Mouse (Mus musculus): ENCODE results near the gene Kif3c.

Gene Kif3c

DNA sequence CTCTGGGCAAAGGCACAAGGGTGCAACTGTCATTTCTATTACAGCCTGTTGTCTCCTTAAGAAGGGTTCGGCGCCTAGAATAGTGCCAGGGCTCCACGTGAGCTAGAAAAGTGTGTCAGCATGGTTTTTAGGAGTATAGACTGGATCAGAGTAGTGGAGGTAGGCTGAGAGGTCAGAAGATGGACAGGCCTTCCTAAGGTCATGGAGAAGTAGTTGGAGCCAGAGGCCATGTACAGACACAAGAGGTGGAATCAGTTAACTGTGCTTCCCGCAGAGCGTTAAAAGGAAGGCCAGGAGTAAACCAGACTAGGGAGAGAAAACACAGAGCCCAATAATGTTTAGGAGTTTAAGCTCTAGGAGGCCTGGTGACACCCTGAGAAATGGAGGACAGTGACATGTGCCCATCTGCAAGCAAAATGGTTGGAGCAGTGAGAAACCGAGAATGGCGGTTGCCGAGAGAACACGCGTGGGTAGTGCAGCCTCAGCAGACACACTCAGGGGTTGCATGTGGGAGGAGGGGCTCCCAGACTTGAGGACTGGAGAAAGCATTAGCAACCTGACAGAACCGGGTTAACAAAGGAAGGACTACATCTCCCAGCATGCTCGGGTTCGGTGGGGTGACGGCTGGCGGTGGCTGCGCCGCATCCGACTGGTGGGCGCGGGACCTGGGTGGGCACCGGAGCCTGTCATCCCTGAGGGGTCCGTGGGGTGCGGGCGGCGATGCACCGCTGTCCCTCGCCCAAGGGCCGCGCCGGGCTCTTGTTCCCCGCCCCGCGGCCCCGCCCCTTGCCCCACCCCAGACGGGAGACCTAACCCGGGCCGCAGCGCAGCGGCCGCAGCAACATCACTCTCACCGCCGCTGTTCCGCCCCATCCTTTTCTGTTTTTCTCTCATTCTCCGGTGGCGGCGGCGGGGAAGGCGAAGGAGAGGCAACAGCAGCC is at the start of gene Kif3c:
Gene Kif3c (plus strand): TSS at position 625 of the 941 bp plus-strand sequence.
- DNase-seq (ENCODE audit: low spot score in 2 of 2) = peak; percentile 94 to 96

DNA sequence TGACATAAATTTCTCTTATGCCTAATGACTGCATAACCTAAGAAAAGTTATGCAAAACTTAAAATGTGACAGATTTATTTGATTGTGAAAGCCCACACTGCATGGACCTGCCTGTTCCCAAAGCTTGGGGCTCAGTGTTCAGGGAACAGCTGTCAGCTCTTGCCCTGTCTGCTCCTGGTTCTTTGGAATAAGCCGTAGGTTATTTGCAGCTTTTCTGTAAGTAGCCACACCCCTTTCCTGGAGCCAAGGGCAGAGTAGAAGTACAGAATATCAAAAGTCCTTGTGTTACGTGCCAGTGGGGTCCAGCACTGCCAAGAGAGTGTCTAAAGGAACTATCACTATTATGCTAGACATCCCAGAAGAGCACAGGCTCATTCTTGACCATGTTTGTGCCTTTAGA is 48.8 kb upstream of the Kif3c start:
- no peak for DNase-seq (ENCODE audit: low spot score in 2 of 2)

DNA sequence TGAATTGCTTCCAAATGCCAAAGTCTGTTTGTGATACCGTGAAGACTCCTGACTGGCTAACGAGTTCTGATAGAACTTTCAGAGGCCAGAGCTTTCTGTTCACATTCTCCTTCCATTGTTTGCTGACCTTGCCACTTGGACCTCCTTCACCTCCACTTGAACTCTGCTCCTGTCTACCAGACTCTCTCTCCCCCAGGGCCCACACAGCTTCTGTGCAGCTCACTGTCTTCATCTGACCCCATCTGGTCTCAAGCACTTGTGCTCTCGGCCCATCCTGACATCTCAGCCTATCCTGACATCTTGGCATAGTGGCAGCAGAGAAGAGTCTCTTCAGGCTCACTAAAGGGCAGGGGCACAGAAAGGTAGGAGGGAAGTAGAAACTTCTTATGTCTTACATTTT is 48.0 kb upstream of the Kif3c start:
- DNase-seq (ENCODE audit: low spot score in 2 of 2) = no peak

DNA sequence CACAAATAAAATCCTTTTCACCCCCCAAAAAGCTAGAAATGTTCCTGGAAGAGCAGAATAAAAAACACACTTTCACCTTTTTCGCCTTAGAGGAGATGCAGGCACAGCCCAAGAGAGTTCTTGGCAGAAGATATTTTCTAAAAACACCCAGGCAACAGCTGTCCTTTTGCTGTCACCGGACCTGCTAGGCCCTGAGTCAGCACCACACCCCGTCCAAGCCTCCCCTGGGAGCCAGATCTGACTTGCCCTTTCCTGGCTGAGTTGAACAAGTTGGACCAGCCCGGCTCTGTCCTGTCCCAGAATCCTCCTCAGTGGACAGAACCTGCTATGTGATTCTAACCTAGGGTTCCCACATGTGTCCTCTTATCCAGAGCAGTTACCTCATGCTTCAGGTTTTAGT is 45.6 kb upstream of the Kif3c start:
- DNase-seq (ENCODE audit: low spot score in 2 of 2) = no peak

DNA sequence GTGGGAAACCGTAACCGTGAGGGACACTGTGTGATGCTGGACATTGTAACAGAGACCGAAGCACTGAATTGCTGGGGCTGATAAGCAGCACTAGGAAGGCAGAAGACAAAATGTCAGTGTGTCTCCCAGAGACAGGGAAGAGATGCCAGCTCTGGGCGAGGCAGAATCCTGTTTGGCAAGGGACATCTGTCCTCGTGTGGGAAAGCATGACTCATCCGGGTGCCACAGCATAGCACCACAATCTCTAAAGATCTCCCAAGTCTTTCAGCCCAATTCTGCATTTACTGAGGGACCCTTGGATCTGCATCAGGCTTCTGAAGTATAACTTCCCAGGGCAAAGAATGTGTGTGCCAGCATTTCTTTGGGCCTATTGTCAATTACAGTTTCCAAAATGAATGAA is 41.7 kb upstream of the Kif3c start:
- DNase-seq (ENCODE audit: low spot score in 2 of 2) = peak; percentile 34 to 36

DNA sequence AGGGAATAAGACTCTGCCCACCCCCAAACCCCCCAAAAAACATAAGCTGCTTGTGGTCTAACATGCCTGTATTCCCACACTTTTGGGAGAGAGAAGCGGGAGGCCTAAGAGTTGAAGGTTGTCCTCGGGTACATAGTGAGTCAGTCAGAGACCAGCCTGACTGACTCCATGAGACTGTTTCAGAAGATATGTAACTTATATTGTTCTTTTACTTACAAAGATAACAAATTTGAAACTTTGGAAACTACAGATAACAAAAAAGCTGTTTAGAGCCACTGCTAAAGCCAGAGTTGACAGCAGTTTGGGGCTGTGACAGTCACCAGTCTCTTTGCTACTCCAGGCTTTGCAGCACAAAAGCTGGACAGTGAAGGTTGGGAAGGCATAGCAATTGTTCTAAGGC is 39.7 kb upstream of the Kif3c start:
- no peak for DNase-seq (ENCODE audit: low spot score in 2 of 2)

DNA sequence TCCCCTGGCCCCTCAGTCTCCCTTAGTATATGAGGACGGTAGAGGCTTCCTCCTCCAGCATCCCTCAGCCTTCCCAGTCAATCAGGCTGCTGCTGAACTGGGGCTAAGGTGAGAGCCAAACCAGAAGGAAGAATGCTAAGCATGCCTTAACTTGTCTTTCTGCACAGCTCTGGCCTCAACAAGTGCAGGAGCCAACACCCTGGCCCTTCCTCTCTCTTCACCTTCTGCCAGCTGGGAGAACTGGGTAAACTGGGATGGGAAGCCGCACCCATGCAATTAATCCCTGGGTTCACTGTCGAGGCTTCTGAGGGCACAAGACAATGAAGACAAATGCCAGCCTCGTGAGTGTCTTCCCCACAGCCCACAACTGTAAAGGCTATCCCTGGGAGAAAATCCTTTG is 35.3 kb upstream of the Kif3c start:
- DNase-seq (ENCODE audit: low spot score in 2 of 2) = no peak

DNA sequence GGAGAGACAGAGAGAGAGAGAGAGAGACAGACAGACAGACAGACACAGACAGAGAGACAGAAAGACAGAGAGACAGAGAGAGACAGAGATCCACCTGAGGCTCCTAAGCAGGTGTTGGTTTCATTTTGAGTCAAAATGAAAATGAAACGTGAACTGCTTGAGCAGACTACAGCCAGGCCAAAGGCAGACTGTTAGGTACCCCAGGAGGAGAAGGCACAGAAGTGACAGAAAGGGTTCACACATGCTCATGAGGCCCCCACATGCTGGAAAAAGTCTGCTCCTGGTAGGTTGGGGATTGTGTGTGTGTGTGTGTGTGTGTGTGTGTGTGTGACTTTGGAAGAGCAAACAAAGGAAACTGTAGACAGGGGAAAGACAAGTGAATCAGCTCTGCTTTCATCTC is 26.0 kb upstream of the Kif3c start:
- no peak for DNase-seq (ENCODE audit: low spot score in 2 of 2)

DNA sequence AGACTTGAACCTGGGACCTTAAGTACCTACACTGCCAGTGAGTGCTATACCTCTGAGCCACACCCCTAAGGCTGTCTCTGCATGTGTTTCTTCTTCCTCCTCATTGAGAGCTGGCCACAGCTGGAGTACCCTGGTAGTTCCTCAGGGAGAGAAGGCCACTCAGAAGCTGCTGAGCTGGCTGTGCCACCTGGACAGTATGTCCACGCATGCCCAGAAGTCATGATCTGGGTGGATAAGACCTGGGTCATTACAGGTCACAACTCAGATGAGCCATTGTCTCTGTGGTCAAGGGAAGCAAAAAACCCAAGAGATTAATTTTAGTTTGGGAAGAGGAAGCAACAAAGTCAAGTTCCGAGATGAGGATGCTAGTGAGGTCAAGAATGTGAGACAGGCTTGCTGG is 20.8 kb upstream of the Kif3c start:
- DNase-seq (ENCODE audit: low spot score in 2 of 2) = no peak

DNA sequence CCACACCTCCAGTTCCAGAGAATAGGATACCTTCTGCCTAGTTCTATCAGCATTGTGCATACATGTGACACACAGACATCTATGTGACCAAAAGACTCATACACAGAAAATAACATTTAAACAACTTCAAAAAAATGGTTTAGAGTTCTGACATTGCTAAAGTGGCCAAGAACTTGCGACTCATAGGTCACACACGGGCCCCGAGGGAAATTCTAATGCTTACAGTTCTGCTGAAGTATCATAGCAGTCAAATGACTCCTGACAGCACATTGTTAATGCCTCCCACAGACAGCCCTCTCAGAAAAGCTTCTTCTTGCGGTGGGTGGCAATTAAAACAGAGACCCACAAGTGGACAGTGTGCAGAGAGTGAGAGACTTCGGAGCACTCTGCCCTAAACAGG is 19.9 kb upstream of the Kif3c start:
- DNase-seq (ENCODE audit: low spot score in 2 of 2) = no peak

DNA sequence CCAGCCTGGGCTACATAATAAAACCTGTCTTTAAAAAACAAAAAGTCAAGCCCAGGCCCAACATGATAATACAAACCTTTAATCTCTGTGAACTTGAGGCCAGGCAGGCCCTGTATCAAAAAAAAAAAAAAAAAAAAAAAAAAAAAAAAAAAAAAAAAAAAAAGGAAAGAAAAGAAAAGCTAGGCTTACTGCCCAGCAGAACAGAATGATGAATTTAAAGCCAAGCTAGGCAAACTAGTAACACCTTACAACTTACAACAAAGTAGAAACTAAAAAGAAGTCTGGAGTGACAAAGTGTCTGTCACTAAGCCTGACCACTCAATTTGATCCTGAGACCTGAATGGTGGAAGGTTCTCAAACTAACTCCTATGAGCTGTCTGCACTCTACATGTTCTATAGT is 17.2 kb upstream of the Kif3c start:
- no peak for DNase-seq (ENCODE audit: low spot score in 2 of 2)

DNA sequence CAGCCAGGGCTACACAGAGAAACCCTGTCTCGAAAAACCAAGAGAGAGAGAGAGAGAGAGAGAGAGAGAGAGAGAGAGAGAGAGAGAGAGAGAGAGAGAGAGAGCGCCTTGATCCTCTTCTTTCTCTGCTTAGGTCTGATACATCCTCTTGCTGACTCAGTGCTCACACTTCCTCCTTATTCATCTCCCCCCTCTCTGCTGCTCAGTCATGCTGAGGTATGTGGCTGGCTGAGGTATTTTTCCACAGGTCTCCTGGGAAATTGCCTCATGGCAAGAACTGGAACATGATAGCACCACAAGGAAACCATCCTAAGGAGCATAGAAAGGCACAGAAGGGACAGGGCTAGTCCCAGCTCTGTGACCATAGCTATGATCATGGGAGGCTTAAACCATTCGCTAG is 15.5 kb upstream of the Kif3c start:
- no peak for DNase-seq (ENCODE audit: low spot score in 2 of 2)

DNA sequence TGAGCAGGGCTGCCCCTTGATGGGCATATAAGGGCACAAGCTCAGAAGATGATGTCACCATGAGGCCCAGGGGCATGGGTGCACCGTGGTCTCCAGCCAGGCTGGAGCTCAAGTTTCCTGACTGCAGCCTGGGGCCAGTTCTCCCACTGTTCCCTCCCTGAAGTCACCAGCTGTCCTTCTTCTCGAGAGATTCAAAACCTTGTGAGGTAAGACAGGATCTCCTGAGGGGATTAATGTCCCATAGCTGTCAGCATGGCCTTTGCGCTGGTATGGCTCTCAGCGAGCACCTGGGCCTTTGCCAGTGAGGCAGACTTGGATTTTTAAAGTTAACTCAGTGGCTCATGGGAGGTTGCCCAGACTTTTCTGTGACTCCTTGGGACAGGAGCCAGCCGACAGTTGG is 14.8 kb upstream of the Kif3c start:
- DNase-seq (ENCODE audit: low spot score in 2 of 2) = no peak

DNA sequence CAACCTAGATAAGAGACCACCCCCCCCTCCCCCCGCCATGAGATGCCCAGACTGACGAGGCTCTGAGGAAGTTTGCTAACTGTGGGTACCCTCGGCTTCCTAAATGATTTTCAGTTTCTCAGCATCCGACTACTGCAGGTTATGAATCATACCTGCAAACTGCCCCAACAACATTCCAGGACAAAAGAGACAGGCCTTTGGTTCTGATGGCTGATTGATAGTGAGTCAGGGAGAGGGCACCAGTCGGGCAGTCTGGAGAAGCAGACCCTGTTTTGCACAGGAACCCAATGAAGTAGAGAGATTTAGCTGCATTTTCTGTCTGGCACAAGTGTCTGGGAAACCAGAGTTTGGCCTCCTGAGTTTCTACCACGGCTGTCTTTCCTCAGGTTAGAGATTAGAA is 12.7 kb upstream of the Kif3c start:
- DNase-seq (ENCODE audit: low spot score in 2 of 2) = no peak

DNA sequence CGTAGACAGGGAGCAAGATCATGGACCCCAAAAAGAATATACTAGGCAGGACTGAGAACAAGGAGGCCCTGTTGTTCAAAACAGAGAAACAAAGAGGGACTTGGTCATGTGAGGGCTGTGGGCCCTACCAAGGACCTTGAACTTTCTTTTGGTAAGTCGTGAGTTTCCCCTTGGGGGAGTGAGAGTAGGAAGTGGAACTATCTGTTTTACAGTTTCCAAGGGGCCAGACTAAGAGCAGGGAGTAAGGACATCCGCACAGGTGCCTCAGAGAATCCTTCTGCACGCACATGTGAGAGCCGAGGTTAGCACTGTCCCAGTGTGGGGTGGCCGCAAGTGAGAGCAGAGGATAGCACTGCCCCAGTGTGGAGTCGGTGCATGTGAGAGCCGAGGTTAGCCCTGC is 9.9 kb upstream of the Kif3c start:
- no peak for DNase-seq (ENCODE audit: low spot score in 2 of 2)

DNA sequence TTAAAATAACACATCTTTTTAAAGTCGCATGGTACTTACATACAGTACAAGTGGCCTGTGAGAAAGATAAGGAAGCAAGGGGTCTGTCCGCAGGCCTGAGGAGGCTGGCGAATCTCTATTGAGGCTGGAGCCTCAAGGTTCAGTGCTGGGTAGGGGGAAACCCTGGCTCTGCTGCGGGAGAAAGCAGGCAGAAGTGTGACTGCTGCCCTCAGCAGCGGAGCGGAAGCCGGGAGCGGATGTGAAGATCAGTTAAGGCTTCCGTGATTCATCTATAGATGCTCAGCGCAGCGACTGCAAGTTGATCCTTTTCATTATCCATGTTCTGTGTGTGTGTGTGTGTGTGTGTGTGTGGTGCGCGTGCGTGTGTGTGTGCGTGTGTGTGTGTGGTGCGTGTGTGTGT is 8.1 kb upstream of the Kif3c start:
- DNase-seq (ENCODE audit: low spot score in 2 of 2) = peak in 1 of 2 experiments; percentile 35

DNA sequence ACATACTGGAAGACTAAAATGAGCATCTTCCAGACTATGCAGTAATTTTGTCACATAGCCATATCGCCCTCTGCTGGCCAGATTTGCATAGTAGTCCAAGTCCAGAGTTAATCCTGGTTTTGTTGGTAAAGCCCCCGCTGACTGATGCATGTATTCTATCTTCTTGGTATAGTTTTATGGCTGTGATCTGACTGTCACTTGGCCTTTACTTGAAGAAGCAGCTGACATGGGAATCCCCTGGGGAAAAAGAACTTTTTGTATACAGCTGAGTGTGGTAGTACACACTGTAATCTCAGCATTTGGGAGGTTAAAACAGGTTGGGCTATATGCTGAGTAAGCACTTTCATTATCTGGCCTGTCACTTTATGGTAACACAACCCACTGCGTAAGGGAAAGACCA is 5.6 kb upstream of the Kif3c start:
- DNase-seq (ENCODE audit: low spot score in 2 of 2) = peak; percentile 83 to 91

DNA sequence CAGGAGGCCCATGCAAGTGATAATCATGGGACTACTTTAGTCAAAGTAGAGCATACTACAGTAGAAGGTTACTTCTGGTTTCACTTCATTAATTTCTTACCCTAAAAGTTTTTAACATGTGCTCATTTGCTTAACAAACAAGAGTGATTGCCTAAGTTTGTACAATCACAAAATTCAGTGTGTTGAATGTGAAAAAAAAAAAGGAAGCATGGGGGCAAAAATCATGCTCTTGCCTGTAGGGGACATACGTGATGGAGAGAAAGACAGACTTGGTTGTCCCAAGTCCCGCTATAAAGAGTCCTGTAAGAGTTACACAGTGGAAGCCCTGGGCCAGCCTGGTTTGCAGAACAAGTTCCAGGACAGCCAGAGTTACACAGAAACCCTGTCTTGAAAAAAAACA is 4.9 kb upstream of the Kif3c start:
- DNase-seq (ENCODE audit: low spot score in 2 of 2) = no peak

DNA sequence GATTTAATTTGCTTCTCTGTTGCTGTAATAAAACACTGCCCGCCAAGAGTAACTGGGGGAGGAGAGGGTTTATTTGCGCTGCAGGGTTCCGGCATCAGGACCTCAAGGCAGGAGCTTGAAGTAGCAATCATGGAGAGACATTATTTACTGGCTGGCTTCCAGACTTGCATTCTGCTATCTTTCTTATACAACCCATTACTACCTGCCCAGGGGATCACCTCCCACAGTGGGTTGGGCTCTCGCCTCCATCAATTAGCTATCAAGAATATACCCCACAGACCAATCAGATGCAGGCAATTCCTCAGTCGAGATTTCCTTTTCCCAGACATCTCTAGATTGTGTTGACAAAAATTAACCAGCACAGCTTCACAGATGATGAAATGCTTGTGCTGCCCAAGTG is 856 bp upstream of the Kif3c start:
- no peak for DNase-seq (ENCODE audit: low spot score in 2 of 2)

DNA sequence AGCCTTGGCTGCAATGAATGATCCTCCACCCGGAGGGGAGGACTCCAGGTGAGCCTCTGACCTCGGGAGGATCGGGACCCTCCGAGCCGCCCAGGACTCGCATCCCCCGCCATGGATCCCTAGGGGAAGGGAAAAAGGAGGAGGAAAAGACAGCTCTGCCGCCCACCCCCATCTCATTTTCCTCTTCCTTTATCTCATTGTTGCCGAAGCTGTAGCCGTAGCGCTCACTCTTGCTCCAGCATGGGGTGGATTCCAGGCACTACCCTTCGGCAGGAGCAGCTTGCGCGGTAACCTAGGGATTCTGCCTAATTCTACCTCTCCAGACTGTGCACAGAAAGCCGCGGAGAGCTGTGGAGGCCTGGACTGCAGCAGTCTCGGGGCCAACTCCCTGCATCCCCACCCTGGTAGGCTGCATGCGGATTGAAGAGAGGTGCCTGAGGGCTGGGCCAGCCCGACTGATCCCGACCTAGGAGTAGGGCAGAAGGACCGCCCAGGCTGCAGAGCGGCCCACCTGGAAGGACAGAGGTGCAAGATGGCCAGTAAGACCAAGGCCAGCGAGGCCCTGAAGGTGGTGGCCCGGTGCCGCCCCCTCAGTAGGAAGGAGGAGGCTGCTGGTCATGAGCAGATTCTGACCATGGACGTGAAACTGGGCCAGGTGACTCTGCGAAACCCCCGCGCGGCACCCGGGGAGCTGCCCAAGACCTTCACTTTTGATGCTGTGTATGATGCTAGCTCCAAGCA is 687 bp downstream of the Kif3c start:
- DNase-seq (ENCODE audit: low spot score in 2 of 2) = peak; percentile 52 to 65

DNA sequence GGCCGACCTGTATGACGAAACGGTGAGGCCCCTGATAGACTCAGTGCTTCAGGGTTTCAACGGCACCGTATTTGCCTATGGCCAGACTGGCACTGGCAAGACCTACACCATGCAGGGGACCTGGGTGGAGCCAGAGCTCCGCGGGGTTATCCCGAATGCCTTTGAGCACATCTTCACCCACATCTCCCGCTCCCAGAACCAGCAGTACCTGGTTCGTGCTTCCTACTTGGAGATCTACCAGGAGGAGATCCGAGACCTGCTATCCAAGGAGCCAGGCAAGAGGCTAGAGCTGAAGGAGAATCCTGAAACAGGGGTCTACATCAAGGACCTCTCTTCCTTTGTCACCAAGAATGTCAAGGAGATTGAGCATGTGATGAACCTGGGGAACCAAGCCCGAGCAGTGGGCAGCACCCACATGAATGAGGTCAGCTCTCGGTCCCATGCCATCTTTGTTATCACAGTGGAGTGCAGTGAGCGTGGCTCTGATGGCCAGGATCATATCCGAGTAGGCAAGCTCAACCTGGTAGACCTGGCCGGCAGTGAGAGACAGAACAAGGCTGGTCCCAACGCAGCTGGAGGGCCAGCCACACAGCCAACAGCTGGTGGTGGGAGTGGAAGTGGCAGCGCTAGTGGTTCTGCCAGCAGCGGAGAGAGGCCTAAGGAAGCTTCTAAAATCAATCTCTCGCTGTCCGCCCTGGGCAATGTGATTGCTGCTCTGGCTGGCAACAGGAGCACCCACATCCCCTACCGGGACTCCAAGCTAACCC is 1.4 kb downstream of the Kif3c start:
- peak in 1 of 2 experiments; percentile 54 for DNase-seq (ENCODE audit: low spot score in 2 of 2)

DNA sequence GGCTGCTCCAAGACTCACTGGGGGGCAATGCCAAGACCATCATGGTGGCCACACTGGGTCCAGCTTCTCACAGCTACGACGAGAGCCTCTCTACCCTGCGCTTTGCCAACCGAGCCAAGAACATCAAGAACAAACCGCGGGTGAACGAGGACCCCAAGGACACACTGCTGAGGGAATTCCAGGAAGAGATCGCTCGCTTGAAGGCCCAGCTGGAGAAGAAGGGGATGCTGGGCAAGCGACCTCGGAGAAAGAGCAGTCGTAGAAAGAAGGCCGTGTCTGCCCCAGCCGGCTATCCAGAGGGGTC is 2.0 kb downstream of the Kif3c start:
- peak in 1 of 2 experiments; percentile 43 for DNase-seq (ENCODE audit: low spot score in 2 of 2)

DNA sequence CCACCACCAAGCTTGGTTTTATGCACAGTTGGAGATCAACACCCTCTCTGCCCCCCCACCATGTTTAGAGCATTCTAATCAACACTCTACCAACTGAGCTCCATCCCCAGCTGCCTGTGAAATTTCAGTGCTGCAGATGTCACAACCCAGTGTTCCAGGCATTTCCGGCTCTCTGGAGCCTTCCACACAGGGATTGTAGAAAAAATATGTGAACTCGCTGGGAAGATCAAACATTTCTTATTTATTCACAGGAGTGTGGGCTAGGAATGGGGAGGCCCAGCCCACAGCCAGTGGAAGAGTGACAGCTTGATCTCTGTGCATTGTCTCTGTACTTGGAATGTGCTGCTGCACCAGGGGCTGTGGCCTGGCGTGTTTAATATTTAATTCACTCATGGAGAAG is 3.8 kb downstream of the Kif3c start:
- no peak for DNase-seq (ENCODE audit: low spot score in 2 of 2)
